Mouse (Mus musculus) liver, embryonic 12.5 days (tissue): ENCODE measurements around the gene Fcer2a. TPM values are rescaled to one million over a fixed set of nuclear protein-coding genes. Genes with fewer than 3 reads are reported as not detected.

Experiments
- ATAC-seq: fragments of 200-750 bp; cut with Nextera tagmentation; 2 replicates; pipeline ENCODE4 v1.8.0; 2017; ENCODE audit warnings: moderate number of reproducible peaks, mild to moderate bottlenecking, moderate library complexity
- H3K27ac ChIP-seq: fragments of 300-500 bp; sonication (generic); 2 replicates; pipeline ENCODE4 v1.5.1; 2016; ENCODE audit warnings: mild to moderate bottlenecking
- H3K27me3 ChIP-seq: fragments of 300-500 bp; sonication (generic); replicated peaks from 2 replicates; pipeline ENCODE4 v1.6.1; 2016; ENCODE audit warnings: mild to moderate bottlenecking, moderate library complexity
- H3K36me3 ChIP-seq: fragments of 300-500 bp; sonication (generic); 2 replicates; pipeline ENCODE4 v1.6.1; 2016; ENCODE audit warnings: mild to moderate bottlenecking, moderate library complexity
- H3K4me1 ChIP-seq: fragments of 300-500 bp; sonication (generic); 2 replicates; pipeline ENCODE4 v1.6.1; 2016
- H3K4me2 ChIP-seq: fragments of 300-500 bp; sonication (generic); 2 replicates; pipeline ENCODE4 v1.6.1; 2016; ENCODE audit warnings: mild to moderate bottlenecking, moderate library complexity
- H3K4me3 ChIP-seq: fragments of 300-500 bp; sonication (generic); 2 replicates; pipeline ENCODE4 v1.5.1; 2016; ENCODE audit warnings: mild to moderate bottlenecking, moderate library complexity
- H3K9ac ChIP-seq: fragments of 300-500 bp; sonication (generic); 2 replicates; pipeline ENCODE4 v1.6.1; 2016; ENCODE audit warnings: mild to moderate bottlenecking, moderate library complexity
- H3K9me3 ChIP-seq: fragments of 300-500 bp; sonication (generic); replicated peaks from 2 replicates; pipeline ENCODE4 v1.6.1; 2016; ENCODE audit warnings: mild to moderate bottlenecking, moderate library complexity
- WGBS: fragments of 180-500 bp; shearing (Covaris S2); methylation state at CpG from one replicate; pipeline ENCODE4 v1.1.7; 2016; ENCODE audit not compliant: insufficient replicate concordance; 5-methylcytosine and 5-hydroxymethylcytosine counted together
- polyA plus RNA-seq: library from polyadenylated mRNA; unstranded; fragments of >200 nt; fragmentation: Nextera tagmentation; extraction: Ambion mirVana; gene quantifications from 2 replicates; pipeline ENCODE4 v1.2.1, GENCODE M21; 2016

The Fcer2a gene
- polyA plus RNA-seq, 1 experiment from 2014 or later: not detected

DNA sequence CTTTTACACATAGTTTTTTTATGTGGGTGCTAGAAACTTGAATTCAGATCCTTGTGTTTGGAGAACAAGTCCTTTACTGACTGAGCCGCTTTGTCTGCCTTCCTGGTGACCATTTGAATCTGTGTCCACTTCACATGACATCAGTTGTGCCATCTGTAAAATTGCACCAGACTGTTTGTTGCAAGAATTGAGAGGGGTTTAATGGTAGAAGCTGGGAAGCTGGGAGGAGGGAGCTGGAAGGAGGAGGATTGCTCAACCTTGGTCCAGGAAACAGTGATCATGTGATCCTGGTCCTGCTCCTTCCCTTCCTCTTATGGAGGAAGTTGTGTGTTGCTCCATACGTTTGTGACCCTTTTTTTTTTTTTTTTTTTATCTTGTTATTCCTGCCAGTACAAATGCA lies 45.7 kb downstream of the Fcer2a start:
- no peak overlapping the region for H3K27ac ChIP-seq
- H3K4me1 ChIP-seq: no peaks in the 10 kb centered on the region
- H3K9me3 ChIP-seq: no peaks in the 10 kb centered on the region
- no peak overlapping the region for H3K9ac ChIP-seq
- peaks cover under 1% of the 10 kb centered on the region for H3K36me3 ChIP-seq
- H3K4me3 ChIP-seq: no peak overlapping the region
- no peak overlapping the region for H3K4me2 ChIP-seq
- WGBS: 62% methylated on average over 2 of the region's 2 CpGs
- peaks cover 14% of the 10 kb centered on the region; the same call in 1 of the 2 replicates for H3K27me3 ChIP-seq
- no peak for ATAC-seq

- no peak overlapping the region for H3K27ac ChIP-seq
- H3K27me3 ChIP-seq: peaks cover 11% of the 10 kb centered on the region; the same call in 1 of the 2 replicates
- H3K36me3 ChIP-seq: peaks cover 7% of the 10 kb centered on the region
- ATAC-seq: no peak
- no peaks in the 10 kb centered on the region for H3K4me1 ChIP-seq
- no peak overlapping the region for H3K4me3 ChIP-seq
- 60% methylated on average over 4 of the region's 4 CpGs for WGBS
- H3K9ac ChIP-seq: no peak overlapping the region
- H3K9me3 ChIP-seq: no peaks in the 10 kb centered on the region
- no peak overlapping the region for H3K4me2 ChIP-seq
These were observed 46.4 kb downstream of the Fcer2a start for GRCm38 (mm10) chr8:3647561-3647960.

GRCm38 (mm10) chr8:3646824-3647531 lies 47.0 kb downstream of the Fcer2a start:
- H3K4me3 ChIP-seq: no peak overlapping the region
- H3K4me1 ChIP-seq: no peaks in the 10 kb centered on the region
- no peak overlapping the region for H3K4me2 ChIP-seq
- H3K36me3 ChIP-seq: peaks cover 13% of the 10 kb centered on the region
- H3K27me3 ChIP-seq: 0 out of 2 replicates have a peak, but pooled peaks cover 6% of the 10 kb centered on the region
- H3K9me3 ChIP-seq: no peaks in the 10 kb centered on the region
- no peak overlapping the region for H3K9ac ChIP-seq
- H3K27ac ChIP-seq: no peak overlapping the region
- no peak for ATAC-seq
- 66% methylated on average over 6 of the region's 6 CpGs for WGBS

DNA sequence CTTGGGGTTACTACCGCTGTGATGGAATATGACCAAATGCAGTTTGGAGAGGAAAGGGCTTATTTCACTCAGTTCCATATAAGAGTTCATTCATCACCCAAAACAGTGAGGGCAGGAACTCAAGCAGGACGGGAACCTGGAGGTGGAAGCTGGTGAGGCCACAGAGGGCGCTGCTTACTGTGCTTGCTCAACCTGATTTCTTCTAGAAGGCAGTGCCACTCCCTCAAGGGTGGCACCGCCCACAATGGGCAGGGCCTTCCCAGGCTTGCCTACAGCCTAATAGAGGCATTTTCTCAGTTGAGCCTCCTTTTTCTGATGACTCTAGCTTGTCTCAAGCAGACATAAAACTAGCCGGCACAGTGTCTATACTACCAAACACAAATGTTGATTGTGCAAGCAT lies 48.2 kb downstream of the Fcer2a start:
- no peaks in the 10 kb centered on the region for H3K9me3 ChIP-seq
- H3K27ac ChIP-seq: no peak overlapping the region
- no peak overlapping the region for H3K9ac ChIP-seq
- peak; percentile 78 for ATAC-seq
- peaks cover 25% of the 10 kb centered on the region for H3K36me3 ChIP-seq
- 12% methylated on average over 5 of the region's 5 CpGs for WGBS
- H3K4me1 ChIP-seq: no peaks in the 10 kb centered on the region
- H3K27me3 ChIP-seq: 0 out of 2 replicates have a peak, but pooled peaks cover 4% of the 10 kb centered on the region
- H3K4me2 ChIP-seq: no peak overlapping the region
- H3K4me3 ChIP-seq: no peak overlapping the region

Other genes with a start within 250 kb of the Fcer2a start
- 3.4 and 3.6 TPM in 2 replicates for gene Pex11g, start 226.5 kb downstream of the Fcer2a start, polyA plus RNA-seq
- gene Tex45, start 223.3 kb downstream of the Fcer2a start, polyA plus RNA-seq: 0.08 TPM in 1 of 2 replicates, not detected in the other
- gene Zfp358, start 201.0 kb downstream of the Fcer2a start, polyA plus RNA-seq: 7.9 and 8.1 TPM in 2 replicates
- gene Mcoln1, start 193.7 kb downstream of the Fcer2a start, polyA plus RNA-seq: 25.7 and 26.9 TPM in 2 replicates
- 14.7 and 17.1 TPM in 2 replicates for gene Pnpla6, start 178.8 kb downstream of the Fcer2a start, polyA plus RNA-seq
- 2.3 and 2.9 TPM in 2 replicates for gene C330021F23Rik, start 126.2 kb downstream of the Fcer2a start, polyA plus RNA-seq
- gene Camsap3, start 106.9 kb downstream of the Fcer2a start, polyA plus RNA-seq: 2.0 and 2.2 TPM in 2 replicates
- 42.8 and 43.2 TPM in 2 replicates for gene Xab2, start 72.9 kb downstream of the Fcer2a start, polyA plus RNA-seq
- 97.5 and 101 TPM in 2 replicates for gene Pet100, start 72.6 kb downstream of the Fcer2a start, polyA plus RNA-seq
- 0.11 TPM in 1 of 2 replicates, not detected in the other for gene Pcp2, start 68.6 kb downstream of the Fcer2a start, polyA plus RNA-seq
- 71.7 and 76.5 TPM in 2 replicates for gene Stxbp2, start 63.2 kb downstream of the Fcer2a start, polyA plus RNA-seq
- 0.14 and 0.20 TPM in 2 replicates for gene Retn, start 38.4 kb downstream of the Fcer2a start, polyA plus RNA-seq
- 0.91 and 0.97 TPM in 2 replicates for gene Mcemp1, start 28.4 kb downstream of the Fcer2a start, polyA plus RNA-seq
- gene Fcor, start 21.8 kb downstream of the Fcer2a start, polyA plus RNA-seq: 2.8 and 3.2 TPM in 2 replicates
- 22.1 and 22.8 TPM in 2 replicates for gene Trappc5, start 17.9 kb downstream of the Fcer2a start, polyA plus RNA-seq
- 1.4 and 1.8 TPM in 2 replicates for gene Clec4g, start 26.5 kb upstream of the Fcer2a start, polyA plus RNA-seq
- gene Cd209a, start 54.8 kb upstream of the Fcer2a start, polyA plus RNA-seq: 0.14 and 0.24 TPM in 2 replicates
- not detected in 2 replicates for gene Cd209e, start 160.1 kb upstream of the Fcer2a start, polyA plus RNA-seq
- gene Cd209d, start 184.4 kb upstream of the Fcer2a start, polyA plus RNA-seq: not detected in 2 replicates
- gene Cd209b, start 232.7 kb upstream of the Fcer2a start, polyA plus RNA-seq: not detected in 2 replicates